Mouse (Mus musculus): Measurements from ENCODE around the gene Fam71a. TPM values are rescaled to one million over a fixed set of nuclear protein-coding genes. Genes with fewer than 3 reads are reported as not detected.

Fam71a gene
- polyA plus RNA-seq (2015; fragmentation: Nextera tagmentation; extraction: Ambion mirVana) = not detected in 2 replicates

GRCm38 (mm10) chr1:191164717-191165116 lies at the start of gene Fam71a:
Gene Fam71a, minus strand, starts transcription at chr1:191164817.
- Histone ChIP-seq H3K4me3 (no peak within 1 kb of the TSS), H3K4me2 (no peak within 1 kb of the TSS), H3K9ac (no peak within 1 kb of the TSS), H3K27me3 (no peaks in the 10 kb centered on the region), H3K9me3 (replicated peaks) (no peaks in the 10 kb centered on the region), H3K27ac (no peak within 1 kb of the TSS), H3K36me3 (no peaks in the 10 kb centered on the region), H3K4me1 (replicated peaks) (no peaks in the 10 kb centered on the region)
- ATAC-seq (replicated peaks; ENCODE audit: insufficient number of reproducible peaks, insufficient read depth, low FRiP score, low read depth) = no peak
- WGBS = 79% methylated on average over 3 of the region's 3 CpGs

- no peaks in the 10 kb centered on the region for H3K27me3 ChIP-seq
- no peak overlapping the region for H3K27ac ChIP-seq
- no peak overlapping the region for H3K4me2 ChIP-seq
- H3K36me3 ChIP-seq = no peaks in the 10 kb centered on the region
- H3K9me3 ChIP-seq (replicated peaks) = no peaks in the 10 kb centered on the region
- peaks cover 2% of the 10 kb centered on the region; the same call in 1 of the 2 replicates for H3K4me1 ChIP-seq (replicated peaks)
- H3K4me3 ChIP-seq = no peak overlapping the region
- no peak overlapping the region for H3K9ac ChIP-seq
- WGBS = 38% methylated on average over 2 of the region's 2 CpGs
- no peak for ATAC-seq (replicated peaks; ENCODE audit: insufficient number of reproducible peaks, insufficient read depth, low FRiP score, low read depth)
These were observed 46.5 kb upstream of the Fam71a start for GRCm38 (mm10) chr1:191211096-191211495.

GRCm38 (mm10) chr1:191205791-191206190 lies 41.2 kb upstream of the Fam71a start:
- Histone ChIP-seq H3K4me2 (no peak overlapping the region), H3K9me3 (replicated peaks) (no peaks in the 10 kb centered on the region), H3K27ac (no peak overlapping the region), H3K4me1 (replicated peaks) (no peaks in the 10 kb centered on the region), H3K27me3 (0 out of 2 replicates have a peak, but pooled peaks cover 4% of the 10 kb centered on the region), H3K36me3 (no peaks in the 10 kb centered on the region), H3K4me3 (no peak overlapping the region), H3K9ac (no peak overlapping the region)
- no peak for ATAC-seq (replicated peaks; ENCODE audit: insufficient number of reproducible peaks, insufficient read depth, low FRiP score, low read depth)
- 72% methylated on average over 5 of the region's 5 CpGs for WGBS

- H3K9ac ChIP-seq = no peak overlapping the region
- ATAC-seq (replicated peaks; ENCODE audit: insufficient number of reproducible peaks, insufficient read depth, low FRiP score, low read depth) = no peak
- 58% methylated on average over 5 of the region's 5 CpGs for WGBS
- no peak overlapping the region for H3K4me2 ChIP-seq
- H3K27me3 ChIP-seq = 0 out of 2 replicates have a peak, but pooled peaks cover 4% of the 10 kb centered on the region
- no peaks in the 10 kb centered on the region for H3K4me1 ChIP-seq (replicated peaks)
- no peaks in the 10 kb centered on the region for H3K9me3 ChIP-seq (replicated peaks)
- H3K27ac ChIP-seq = no peak overlapping the region
- H3K4me3 ChIP-seq = no peak overlapping the region
- H3K36me3 ChIP-seq = no peaks in the 10 kb centered on the region
These were observed 40.3 kb upstream of the Fam71a start for GRCm38 (mm10) chr1:191204876-191205275.

- WGBS = 75% methylated on average over 2 of the region's 2 CpGs
- no peak overlapping the region for H3K9ac ChIP-seq
- no peak for ATAC-seq (replicated peaks; ENCODE audit: insufficient number of reproducible peaks, insufficient read depth, low FRiP score, low read depth)
- H3K36me3 ChIP-seq = no peaks in the 10 kb centered on the region
- H3K4me2 ChIP-seq = no peak overlapping the region
- H3K4me3 ChIP-seq = no peak overlapping the region
- H3K9me3 ChIP-seq (replicated peaks) = no peaks in the 10 kb centered on the region
- H3K27me3 ChIP-seq = 0 out of 2 replicates have a peak, but pooled peaks cover 4% of the 10 kb centered on the region
- no peak overlapping the region for H3K27ac ChIP-seq
- H3K4me1 ChIP-seq (replicated peaks) = no peaks in the 10 kb centered on the region
These were observed 38.9 kb upstream of the Fam71a start for GRCm38 (mm10) chr1:191203496-191203895.

GRCm38 (mm10) chr1:191202208-191202952 lies 37.8 kb upstream of the Fam71a start:
- no peak for ATAC-seq (replicated peaks; ENCODE audit: insufficient number of reproducible peaks, insufficient read depth, low FRiP score, low read depth)
- no peaks in the 10 kb centered on the region for H3K9me3 ChIP-seq (replicated peaks)
- WGBS = 78% methylated on average over 11 of the region's 11 CpGs

GRCm38 (mm10) chr1:191200816-191201602 lies 36.4 kb upstream of the Fam71a start:
- H3K4me1 ChIP-seq (replicated peaks) = no peaks in the 10 kb centered on the region
- WGBS = 82% methylated on average over 9 of the region's 9 CpGs
- ATAC-seq (replicated peaks; ENCODE audit: insufficient number of reproducible peaks, insufficient read depth, low FRiP score, low read depth) = no peak
- H3K27ac ChIP-seq = no peak overlapping the region
- no peak overlapping the region for H3K9ac ChIP-seq
- H3K36me3 ChIP-seq = no peaks in the 10 kb centered on the region
- H3K4me3 ChIP-seq = no peak overlapping the region
- H3K27me3 ChIP-seq = 0 out of 2 replicates have a peak, but pooled peaks cover 4% of the 10 kb centered on the region
- H3K4me2 ChIP-seq = no peak overlapping the region
- H3K9me3 ChIP-seq (replicated peaks) = no peaks in the 10 kb centered on the region

More at GRCm38 (mm10) chr1:191202208-191202952, 37.8 kb upstream of the Fam71a start:
- no peak overlapping the region for H3K4me2 ChIP-seq
- H3K27ac ChIP-seq = no peak overlapping the region
- no peaks in the 10 kb centered on the region for H3K36me3 ChIP-seq
- 0 out of 2 replicates have a peak, but pooled peaks cover 4% of the 10 kb centered on the region for H3K27me3 ChIP-seq
- no peak overlapping the region for H3K9ac ChIP-seq
- H3K4me1 ChIP-seq (replicated peaks) = no peaks in the 10 kb centered on the region
- H3K4me3 ChIP-seq = no peak overlapping the region

- Histone ChIP-seq H3K27me3 (no peaks in the 10 kb centered on the region), H3K4me1 (replicated peaks) (no peaks in the 10 kb centered on the region), H3K4me2 (no peak overlapping the region), H3K9ac (no peak overlapping the region), H3K36me3 (no peaks in the 10 kb centered on the region), H3K4me3 (no peak overlapping the region), H3K27ac (no peak overlapping the region), H3K9me3 (replicated peaks) (no peaks in the 10 kb centered on the region)
- ATAC-seq (replicated peaks; ENCODE audit: insufficient number of reproducible peaks, insufficient read depth, low FRiP score, low read depth) = no peak
- whole genome bisulfite sequencing = 50% methylated on average over 7 of the region's 7 CpGs
These were observed 33.3 kb upstream of the Fam71a start for GRCm38 (mm10) chr1:191197916-191198315.

GRCm38 (mm10) chr1:191196016-191196415 lies 31.4 kb upstream of the Fam71a start:
- Histone ChIP-seq H3K4me3 (no peak overlapping the region), H3K9ac (no peak overlapping the region), H3K27me3 (peaks cover 11% of the 10 kb centered on the region; the same call in 1 of the 2 replicates), H3K4me2 (no peak overlapping the region), H3K27ac (no peak overlapping the region), H3K4me1 (replicated peaks) (no peaks in the 10 kb centered on the region), H3K9me3 (replicated peaks) (no peaks in the 10 kb centered on the region), H3K36me3 (no peaks in the 10 kb centered on the region)
- ATAC-seq (replicated peaks; ENCODE audit: insufficient number of reproducible peaks, insufficient read depth, low FRiP score, low read depth) = no peak
- 90% methylated on average over 6 of the region's 6 CpGs for WGBS

GRCm38 (mm10) chr1:191193657-191194424 lies 29.2 kb upstream of the Fam71a start:
- WGBS = 34% methylated on average over 14 of the region's 14 CpGs

GRCm38 (mm10) chr1:191192751-191193150 lies 28.1 kb upstream of the Fam71a start:
- no peaks in the 10 kb centered on the region for H3K36me3 ChIP-seq
- no peak for ATAC-seq (replicated peaks; ENCODE audit: insufficient number of reproducible peaks, insufficient read depth, low FRiP score, low read depth)
- no peak overlapping the region for H3K27ac ChIP-seq
- no peaks in the 10 kb centered on the region for H3K9me3 ChIP-seq (replicated peaks)
- H3K4me1 ChIP-seq (replicated peaks) = no peaks in the 10 kb centered on the region
- H3K4me2 ChIP-seq = no peak overlapping the region
- peaks cover 12% of the 10 kb centered on the region for H3K27me3 ChIP-seq
- H3K4me3 ChIP-seq = no peak overlapping the region
- H3K9ac ChIP-seq = no peak overlapping the region
- WGBS = 86% methylated on average over 6 of the region's 6 CpGs

More at GRCm38 (mm10) chr1:191193657-191194424, 29.2 kb upstream of the Fam71a start:
- Histone ChIP-seq H3K9me3 (replicated peaks) (no peaks in the 10 kb centered on the region), H3K9ac (no peak overlapping the region), H3K36me3 (no peaks in the 10 kb centered on the region), H3K4me3 (no peak overlapping the region), H3K4me1 (replicated peaks) (no peaks in the 10 kb centered on the region), H3K27me3 (peaks cover 12% of the 10 kb centered on the region), H3K4me2 (no peak overlapping the region), H3K27ac (no peak overlapping the region)
- ATAC-seq (replicated peaks; ENCODE audit: insufficient number of reproducible peaks, insufficient read depth, low FRiP score, low read depth) = no peak

Data from heart, embryonic 15.5 days (tissue).